Mouse (Mus musculus) Patski (cell line): ENCODE measurements around the gene Ifitm3. TPM values are rescaled to one million over a fixed set of nuclear protein-coding genes. Genes with fewer than 3 reads are reported as not detected.

Source experiments
- ATAC-seq: fragments of 100-300 bp; one replicate; pipeline ENCODE4 v1.8.0; 2021
- CTCF ChIA-PET: fragments of 350-600 bp; sonication (Branson Sonifier 250); formaldehyde crosslinking; loops from one replicate; lab custom pipeline; 2022; ENCODE audit warnings: inconsistent platforms; lab: Charles Lee
- POLR2A ChIA-PET: fragments of 350-600 bp; sonication (Branson Sonifier 250); formaldehyde crosslinking; loops from one replicate; lab custom pipeline; 2022; ENCODE audit warnings: antibody characterized with exemption, inconsistent platforms; lab: Charles Lee
- DNase-seq: peaks from one replicate; pipeline ENCODE4 v3.0.0-alpha.2; 2011; ENCODE audit warnings: low read depth, low spot score
- H3K27me3 ChIP-seq: fragments of 371-371 bp; one replicate; pipeline ENCODE4 v1.5.1; 2021
- CTCF ChIP-seq: fragments of 100-300 bp; IDR thresholded peaks from one replicate; pipeline ENCODE4 v1.5.1; 2021
- in situ Hi-C: fragments of 300-500 bp; cut with MboI; formaldehyde crosslinking; loops from 3 replicates; pipeline ENCODE4 v1.11.1; 2018; ENCODE audit warnings: low pct_unique_long_range_greater_than_20kb, mixed read lengths
- polyA plus RNA-seq: library from polyadenylated mRNA; unstranded; gene quantifications from one replicate; pipeline ENCODE4 v1.2.3, GENCODE M21; 2021

Gene Ifitm3
- 8.6 TPM for polyA plus RNA-seq

- ChIA-PET CTCF (no interaction called here), POLR2A (no interaction called here)
- no peak for ATAC-seq
- H3K27me3 ChIP-seq = no peaks in the 10 kb centered on the region
- no peak for DNase-seq
- no peak for TF ChIP-seq CTCF
- in situ Hi-C loops = loop anchor here (5.0 kb wide), 2 partner anchors 37 to 53 kb away; partner anchors contain the start of genes Gm45717 and Ifitm2
Observed at GRCm38 (mm10) chr7:141010593-141010992, at the start of gene Ifitm3. Gene Ifitm3 (minus strand): TSS chr7:141010770.

DNA sequence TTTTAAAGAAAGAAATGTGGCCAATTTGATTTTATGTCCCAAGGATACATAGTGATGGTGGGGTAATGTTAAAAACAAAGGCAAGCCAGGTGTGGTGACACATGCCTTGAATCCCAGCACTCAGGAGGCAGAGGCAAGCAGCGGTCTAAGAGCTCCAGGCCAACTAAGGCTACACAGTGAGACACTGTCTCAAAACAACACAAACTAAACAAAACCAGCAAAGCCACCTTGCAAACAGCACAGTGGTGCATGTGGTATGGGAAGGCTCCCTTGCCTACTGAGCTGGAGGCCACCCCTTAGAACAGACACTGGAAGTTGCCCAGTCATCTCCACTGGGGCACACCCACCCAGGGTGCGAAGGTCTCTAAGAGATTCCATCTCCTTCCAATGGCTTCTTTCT, 49.4 kb upstream of the Ifitm3 start:
- TF ChIP-seq CTCF = no peak
- ChIA-PET POLR2A (interaction anchor here (0.9 to 1.3 kb wide), 2 partner anchors 11 to 133 kb away, joined by 3 read pairs; no protein-coding TSS in a partner anchor), CTCF (interaction anchor here (1.2 to 1.7 kb wide), 5 partner anchors 10 to 152 kb away, joined by 3 to 6 read pairs (median 5); no protein-coding TSS in a partner anchor)
- H3K27me3 ChIP-seq = no peaks in the 10 kb centered on the region
- in situ Hi-C loops = loop anchor here (5.0 to 10.0 kb wide), 2 partner anchors 115 to 218 kb away; partner anchors contain the start of gene Rnh1
- DNase-seq (no peak), ATAC-seq (no peak)

GRCm38 (mm10) chr7:141058601-141059341, 48.2 kb upstream of the Ifitm3 start:
- no peak for DNase-seq
- peak; percentile 22 for ATAC-seq
- CTCF ChIA-PET = no interaction called here
- no peak for TF ChIP-seq CTCF
- POLR2A ChIA-PET = interaction anchor here (0.7 kb wide), 1 partner anchor 32 kb away, joined by 7 read pairs; no protein-coding TSS in a partner anchor
- H3K27me3 ChIP-seq = no peaks in the 10 kb centered on the region
- in situ Hi-C loops = loop anchor here (5.0 to 10.0 kb wide), 2 partner anchors 116 to 216 kb away; partner anchors contain the start of gene Rnh1

DNA sequence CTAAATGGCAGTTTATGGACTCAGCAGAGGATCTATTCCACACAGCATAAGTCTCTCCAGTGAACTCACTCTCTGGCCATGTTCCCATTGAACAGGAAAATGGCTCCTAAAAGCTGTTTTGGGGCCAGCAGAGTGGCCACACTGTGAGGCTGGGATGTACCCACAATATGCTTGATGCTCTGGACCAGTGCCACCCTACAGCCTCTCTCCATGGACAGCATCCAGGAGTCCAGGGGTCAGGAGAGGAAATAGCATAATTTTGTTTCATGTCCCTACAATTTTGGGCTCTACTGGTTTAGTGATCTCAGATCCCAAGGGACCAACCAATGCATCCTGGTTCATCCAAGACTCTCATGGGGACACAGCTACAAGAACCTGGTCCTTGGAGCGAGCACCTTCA, 47.0 kb upstream of the Ifitm3 start:
- TF ChIP-seq CTCF = no peak
- POLR2A ChIA-PET = no interaction called here
- CTCF ChIA-PET = no interaction called here
- in situ Hi-C loops = loop anchor here (5.0 to 10.0 kb wide), 2 partner anchors 117 to 215 kb away; partner anchors contain the start of gene Rnh1
- H3K27me3 ChIP-seq = no peaks in the 10 kb centered on the region
- no peak for DNase-seq
- no peak for ATAC-seq

GRCm38 (mm10) chr7:141056976-141057375, 46.4 kb upstream of the Ifitm3 start:
- no peak for DNase-seq
- ChIA-PET CTCF (no interaction called here), POLR2A (no interaction called here)
- in situ Hi-C loops = loop anchor here (5.0 to 10.0 kb wide), 2 partner anchors 118 to 215 kb away; partner anchors contain the start of gene Rnh1
- no peaks in the 10 kb centered on the region for H3K27me3 ChIP-seq
- no peak for ATAC-seq
- TF ChIP-seq CTCF = no peak

GRCm38 (mm10) chr7:141055785-141056184, 45.2 kb upstream of the Ifitm3 start:
- no peak for TF ChIP-seq CTCF
- no peaks in the 10 kb centered on the region for H3K27me3 ChIP-seq
- ChIA-PET CTCF (interaction anchor here (1.3 kb wide), 1 partner anchor 120 kb away, joined by 3 read pairs; no protein-coding TSS in a partner anchor), POLR2A (no interaction called here)
- in situ Hi-C loops = loop anchor here (5.0 to 10.0 kb wide), 2 partner anchors 119 to 213 kb away; partner anchors contain the start of gene Rnh1
- ATAC-seq (no peak), DNase-seq (no peak)

DNA sequence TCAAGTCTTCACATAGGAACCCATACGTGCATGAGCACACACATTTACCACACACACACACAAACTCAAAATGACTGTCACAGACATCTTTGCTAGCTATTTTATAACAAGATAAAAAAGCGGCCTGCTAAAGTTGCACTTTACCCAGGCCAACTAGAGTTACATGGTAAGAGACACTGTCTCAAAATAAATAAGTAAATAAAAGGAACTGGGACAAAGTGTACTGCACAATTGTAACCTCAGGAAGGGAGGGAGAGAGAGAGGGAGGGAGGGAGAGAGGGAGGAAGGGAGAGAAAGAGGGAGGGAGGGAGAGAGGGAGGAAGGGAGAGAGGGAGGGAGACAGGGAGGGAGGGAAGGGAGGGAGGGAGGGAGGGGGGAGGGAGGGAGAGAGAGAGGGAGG, 41.9 kb upstream of the Ifitm3 start:
- ATAC-seq (no peak), DNase-seq (no peak)
- POLR2A ChIA-PET = no interaction called here
- no peak for TF ChIP-seq CTCF
- in situ Hi-C loops = loop anchor here (5.0 to 10.0 kb wide), 2 partner anchors 95 to 122 kb away; partner anchors contain the start of genes Gm45717, Ifitm2 and Rnh1
- CTCF ChIA-PET = interaction anchor here (1.4 to 4.7 kb wide), 2 partner anchors 93 to 124 kb away, joined by 4 to 19 read pairs; no protein-coding TSS in a partner anchor
- H3K27me3 ChIP-seq = no peaks in the 10 kb centered on the region

DNA sequence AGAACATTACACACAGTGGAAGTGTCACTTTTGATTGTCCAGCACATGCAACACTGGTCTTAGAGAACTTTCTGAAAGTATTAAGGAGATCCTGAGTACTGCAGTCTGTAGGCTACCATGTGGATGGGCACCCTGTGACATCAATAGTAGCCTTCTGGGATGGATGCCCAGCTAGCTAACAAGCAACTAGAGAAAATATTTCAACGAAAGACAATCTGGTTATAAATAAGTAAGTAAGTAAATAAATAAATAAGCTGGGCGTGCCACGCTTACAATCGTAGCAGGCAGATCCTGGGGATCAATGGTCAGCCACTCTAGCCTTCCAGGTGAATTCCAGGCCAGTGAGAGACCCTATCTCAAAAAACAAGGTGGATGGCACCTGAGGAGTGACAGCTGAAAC, 41.4 kb upstream of the Ifitm3 start:
- POLR2A ChIA-PET = no interaction called here
- in situ Hi-C loops = loop anchor here (5.0 to 10.0 kb wide), 2 partner anchors 95 to 123 kb away; partner anchors contain the start of genes Gm45717, Ifitm2 and Rnh1
- TF ChIP-seq CTCF = no peak
- no peak for DNase-seq
- no peaks in the 10 kb centered on the region for H3K27me3 ChIP-seq
- no peak for ATAC-seq
- CTCF ChIA-PET = interaction anchor here (1.4 to 4.7 kb wide), 2 partner anchors 93 to 125 kb away, joined by 4 to 19 read pairs; no protein-coding TSS in a partner anchor

- no peaks in the 10 kb centered on the region for H3K27me3 ChIP-seq
- ATAC-seq (no peak), DNase-seq (no peak)
- TF ChIP-seq CTCF = no peak
- in situ Hi-C loops = loop anchor here (5.0 to 10.0 kb wide), 2 partner anchors 94 to 124 kb away; partner anchors contain the start of genes Gm45717, Ifitm2 and Rnh1
- CTCF ChIA-PET = interaction anchor here (1.4 to 4.7 kb wide), 2 partner anchors 92 to 125 kb away, joined by 4 to 19 read pairs; no protein-coding TSS in a partner anchor
- POLR2A ChIA-PET = no interaction called here
Observed at GRCm38 (mm10) chr7:141051060-141051685, 40.6 kb upstream of the Ifitm3 start.

GRCm38 (mm10) chr7:141049326-141049725, 38.8 kb upstream of the Ifitm3 start:
- H3K27me3 ChIP-seq = no peaks in the 10 kb centered on the region
- ChIA-PET CTCF (interaction anchor here (0.9 to 3.5 kb wide), 15 partner anchors 11 to 140 kb away, joined by 3 to 37 read pairs (median 5); partner anchors contain the start of genes B4galnt4, Ifitm2 and Pgghg), POLR2A (interaction anchor here (0.6 to 1.5 kb wide), 3 partner anchors 11 to 144 kb away, joined by 3 to 4 read pairs (median 4); no protein-coding TSS in a partner anchor)
- DNase-seq (no peak), ATAC-seq (no peak)
- TF ChIP-seq CTCF = no peak
- in situ Hi-C loops = loop anchor here (5.0 kb wide), 1 partner anchor 37 kb away; the partner anchor contains the start of gene Ifitm3
